Mouse (Mus musculus) MEL (cell line): Measurements from ENCODE around the gene Cep170b.

ENCODE experiments used
- CHD1 ChIP-seq: IDR thresholded peaks from 2 replicates; pipeline ENCODE4 v1.6.1; 2012; ENCODE audit warnings: low read depth, mild to moderate bottlenecking, inconsistent platforms, low read length, improper control_type of control experiment
- CTCF ChIP-seq, 3 experiments: IDR thresholded peaks in 2 of 3; conservative IDR thresholded peaks in 1 of 3; 2 replicates each; pipeline ENCODE4 v1.5.1; 2011 to 2012; ENCODE audit warnings: low read length in 3 of 3, low read depth in 2 of 3, mild to moderate bottlenecking in 2 of 3, improper control_type of control experiment in 1 of 3, inconsistent platforms in 1 of 3, mixed read lengths in 1 of 3, moderate library complexity in 1 of 3; ENCODE audit not compliant: control insufficient read depth in 1 of 3, insufficient read depth in 1 of 3, poor library complexity in 1 of 3, severe bottlenecking in 1 of 3
- GABPA ChIP-seq: IDR thresholded peaks from 2 replicates; pipeline ENCODE4 v1.6.1; 2012; ENCODE audit warnings: low read depth, mild to moderate bottlenecking, inconsistent platforms, low read length, improper control_type of control experiment, moderate library complexity
- KAT2A ChIP-seq: conservative IDR thresholded peaks from 2 replicates; pipeline ENCODE4 v1.6.1; 2012; ENCODE audit warnings: low read depth, low read length, improper control_type of control experiment, inconsistent platforms
- MXI1 ChIP-seq: IDR thresholded peaks from 2 replicates; pipeline ENCODE4 v1.6.1; 2011; ENCODE audit warnings: mild to moderate bottlenecking, low read depth, low read length, improper control_type of control experiment
- NRF1 ChIP-seq: IDR thresholded peaks from 2 replicates; pipeline ENCODE4 v1.6.1; 2014; ENCODE audit warnings: low read depth, mild to moderate bottlenecking, inconsistent platforms, low read length, improper control_type of control experiment, moderate library complexity; ENCODE audit not compliant: poor library complexity, insufficient read depth, severe bottlenecking
- POLR2A ChIP-seq, 2 experiments: IDR thresholded peaks; 2 replicates each; pipeline ENCODE4 v1.6.1; 2011 to 2012; ENCODE audit warnings: low read length in 2 of 2, mild to moderate bottlenecking in 2 of 2, control low read depth in 1 of 2, improper control_type of control experiment in 1 of 2, low read depth in 1 of 2, moderate library complexity in 1 of 2; ENCODE audit not compliant: control insufficient read depth in 1 of 2, insufficient read depth in 1 of 2, poor library complexity in 1 of 2
- TAL1 ChIP-seq: IDR thresholded peaks from 2 replicates; pipeline ENCODE4 v1.6.1; 2012; ENCODE audit warnings: mild to moderate bottlenecking, inconsistent platforms, low read length, moderate library complexity, mixed read lengths
- ZMIZ1 ChIP-seq: IDR thresholded peaks from 2 replicates; pipeline ENCODE4 v1.6.1; 2012; ENCODE audit warnings: low read depth, mild to moderate bottlenecking, inconsistent platforms, low read length, improper control_type of control experiment, moderate library complexity
- ZNF384 ChIP-seq: IDR thresholded peaks from 2 replicates; pipeline ENCODE4 v1.6.1; 2012; ENCODE audit warnings: low read depth, mild to moderate bottlenecking, inconsistent platforms, low read length, improper control_type of control experiment

DNA sequence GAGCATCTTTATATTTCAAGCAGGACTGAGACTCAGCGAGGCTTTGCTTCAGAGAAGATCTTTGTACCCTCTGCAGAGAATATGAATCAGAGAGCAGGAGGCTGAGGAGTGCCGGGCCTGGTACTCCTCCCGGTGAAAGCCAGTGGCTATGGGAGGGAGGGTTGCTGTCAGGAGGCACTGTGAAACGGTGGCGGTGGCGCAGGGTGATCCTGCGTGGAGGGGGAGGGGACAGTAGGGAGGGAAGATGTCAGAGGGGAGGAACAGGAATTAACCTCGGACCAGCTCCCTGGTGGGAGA lies 12.7 kb upstream of the Cep170b start:
- TF ChIP-seq CTCF (IDR thresholded peaks at IDR 0.05 in 2 of 3, conservative IDR thresholded peaks at IDR 0.05 in 1 of 3; ENCODE audit: control insufficient read depth in 1 of 3, insufficient read depth in 1 of 3, low read depth in 2 of 3, low read length in 3 of 3, poor library complexity in 1 of 3, severe bottlenecking in 1 of 3) (no peak), POLR2A (IDR thresholded peaks at IDR 0.05; ENCODE audit: control insufficient read depth in 1 of 2, insufficient read depth in 1 of 2, low read depth in 1 of 2, low read length in 2 of 2, poor library complexity in 1 of 2) (no peak), TAL1 (no peak), MXI1 (no peak), CHD1 (no peak), ZMIZ1 (no peak), NRF1 (no peak), ZNF384 (no peak), GABPA (no peak), KAT2A (no peak)
